Comparison of ENCODE assay signal across 15 mouse cellular contexts in the genomic region with DNA sequence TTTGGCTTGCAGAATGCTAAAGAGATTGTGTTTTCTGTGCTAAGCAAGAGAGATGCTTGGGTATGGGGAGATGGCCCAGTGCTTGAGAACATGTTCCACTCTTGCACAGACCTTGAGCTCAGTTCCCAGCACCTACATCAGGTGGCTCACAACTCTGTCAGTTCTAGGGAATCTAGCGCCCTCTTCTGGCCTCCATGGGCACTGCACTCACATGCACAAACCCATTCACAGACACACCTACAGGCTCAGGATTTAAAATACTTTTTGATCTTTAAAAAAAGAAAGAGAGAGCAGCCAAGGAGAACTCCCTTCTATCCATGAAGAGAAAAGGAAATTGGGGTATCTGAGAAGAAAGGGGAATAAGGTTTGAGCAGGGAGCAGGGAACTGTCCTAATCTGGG.
DNase-seq lines count a peak whose midpoint lies in the region; TF ChIP-seq lines count a peak whose summit lies in the region.
"Had no signal": no experiment of that assay in that cellular context is flagged by ENCODE, and none has a peak within 500 bp of the region (broad histone marks: within the 10 kb centered on the region; RNA-seq: fewer than 3 reads in every experiment).

No protein-coding gene starts in this region.

- H3K27me3 ChIP-seq in heart, embryonic 10.5 days (ENCODE audit: insufficient read depth, poor library complexity, severe bottlenecking) = no peaks in the 10 kb centered on the region
- no peaks in the 10 kb centered on the region for H3K27me3 ChIP-seq in liver, adult 2 months (ENCODE audit: control insufficient read depth, insufficient read depth, low read length)
- H3K27me3 ChIP-seq in ES-Bruce4 (ENCODE audit: control insufficient read depth, insufficient read depth, low read length, poor library complexity, severe bottlenecking) = no peaks in the 10 kb centered on the region
- H3K27me3 ChIP-seq: forebrain, embryonic 15.5 days; megakaryocyte, embryonic 14.5 days; neural tube, embryonic 12.5 days had no signal

- H3K36me3 ChIP-seq in heart, embryonic 10.5 days = no peaks in the 10 kb centered on the region
- no peaks in the 10 kb centered on the region for H3K36me3 ChIP-seq in liver, adult 2 months (ENCODE audit: control insufficient read depth, insufficient read depth, low read length)
- no peaks in the 10 kb centered on the region for H3K36me3 ChIP-seq in ES-Bruce4 (ENCODE audit: control insufficient read depth, insufficient read depth, low read length, poor library complexity, severe bottlenecking)
- H3K36me3 ChIP-seq: embryonic facial prominence, embryonic 10.5 days; forebrain, embryonic 15.5 days; neural tube, embryonic 12.5 days had no signal

- no peak overlapping the region for H3K27ac ChIP-seq in heart, embryonic 10.5 days
- no peak overlapping the region for H3K27ac ChIP-seq in liver, adult 2 months (replicated peaks; ENCODE audit: insufficient read depth, low read depth, low read length)
- H3K27ac ChIP-seq in ES-Bruce4 (ENCODE audit: insufficient read depth, low read length) = no peak overlapping the region
- H3K27ac ChIP-seq: embryonic facial prominence, embryonic 10.5 days; forebrain, embryonic 15.5 days; neural tube, embryonic 12.5 days had no signal

- TF ChIP-seq CTCF in liver, adult 2 months (IDR thresholded peaks at IDR 0.05; ENCODE audit: low read depth, low read length) = peak; percentile 25; the same call in 1 of the 2 replicates
- TF ChIP-seq CTCF in ES-Bruce4 (IDR thresholded peaks at IDR 0.05; ENCODE audit: low read depth, low read length) = peak; percentile 17
- TF ChIP-seq CTCF in brain, embryonic 14.5 days (IDR thresholded peaks at IDR 0.05; ENCODE audit: borderline replicate concordance, extremely low read depth, insufficient read depth, insufficient read length) = peak; percentile 38; the same call in 1 of the 2 replicates

- H3K4me3 ChIP-seq in heart, embryonic 10.5 days = no peak overlapping the region
- no peak overlapping the region for H3K4me3 ChIP-seq in liver, adult 2 months (ENCODE audit: insufficient read depth, low read depth, low read length)
- H3K4me3 ChIP-seq in ES-Bruce4 (ENCODE audit: low read depth, low read length) = no peak overlapping the region
- H3K4me3 ChIP-seq: embryonic facial prominence, embryonic 10.5 days; forebrain, embryonic 15.5 days; megakaryocyte, embryonic 14.5 days; neural tube, embryonic 12.5 days had no signal

- WGBS in heart, embryonic 10.5 days = 29% methylated on average over 1 of the region's 1 CpGs
- 31% methylated on average over 1 of the region's 1 CpGs for WGBS in liver, adult 2 months

- DNase-seq in heart, adult 11 months = peak; percentile 60
- no peak for DNase-seq in heart, embryonic 10.5 days (ENCODE audit: low spot score)
- no peak for DNase-seq in liver, adult 2 months (ENCODE audit: extremely low read depth, low read depth, low spot score)
- DNase-seq in liver = no peak
- no peak for DNase-seq in brain, embryonic 14.5 days (ENCODE audit: low read depth)
- no peak for DNase-seq in spleen, postnatal 36 days (ENCODE audit: low spot score in 2 of 2)
- DNase-seq in layer of hippocampus, adult 9-10 months (ENCODE audit: low spot score) = no peak
- DNase-seq: cerebellum, adult 11-12 months; cerebellum, postnatal 36 days; heart, adult 18-20 months had no signal

- H3K9ac ChIP-seq in liver, adult 2 months (ENCODE audit: low read depth, low read length) = no peak overlapping the region
- H3K9ac ChIP-seq in ES-Bruce4 (ENCODE audit: low read depth, poor library complexity, severe bottlenecking) = no peak overlapping the region
- H3K9ac ChIP-seq: forebrain, embryonic 15.5 days; neural tube, embryonic 12.5 days had no signal

- no peak for TF ChIP-seq POLR2A in liver, adult 2 months (IDR thresholded peaks at IDR 0.05; ENCODE audit: extremely low read depth, insufficient read depth, low read length)
- TF ChIP-seq POLR2A in ES-Bruce4 (IDR thresholded peaks at IDR 0.05; ENCODE audit: insufficient read depth, low read length) = no peak
- TF ChIP-seq POLR2A in brain, embryonic 14.5 days (IDR thresholded peaks at IDR 0.05; ENCODE audit: borderline replicate concordance, extremely low read depth, insufficient read depth, insufficient read length, poor library complexity, severe bottlenecking) = no peak

- H3K9me3 ChIP-seq in heart, embryonic 10.5 days = no peaks in the 10 kb centered on the region; the same call in 1 of the 2 replicates
- H3K9me3 ChIP-seq in ES-Bruce4 (replicated peaks; ENCODE audit: control insufficient read depth, insufficient read depth, low read length, poor library complexity, severe bottlenecking) = no peaks in the 10 kb centered on the region
- H3K9me3 ChIP-seq: forebrain, embryonic 15.5 days; neural tube, embryonic 12.5 days had no signal

- H3K79me2 ChIP-seq in liver, adult 2 months (ENCODE audit: control insufficient read depth, insufficient read depth, low read length) = no peaks in the 10 kb centered on the region

- no peak for TF ChIP-seq EP300 in ES-Bruce4 (IDR thresholded peaks at IDR 0.05; ENCODE audit: insufficient read depth, low read depth, low read length)

- 0 out of 2 replicates have a peak, but pooled peaks cover 10% of the 10 kb centered on the region for H3K4me1 ChIP-seq in heart, embryonic 10.5 days
- no peaks in the 10 kb centered on the region for H3K4me1 ChIP-seq in liver, adult 2 months (ENCODE audit: control insufficient read depth, insufficient read depth, low read length)
- H3K4me1 ChIP-seq in ES-Bruce4 (ENCODE audit: control insufficient read depth, insufficient read depth, low read length) = no peaks in the 10 kb centered on the region
- H3K4me1 ChIP-seq: forebrain, embryonic 15.5 days; megakaryocyte, embryonic 14.5 days; neural tube, embryonic 12.5 days had no signal
